Mouse (Mus musculus) G1E-ER4 (cell line): Measurements from ENCODE around the gene Krtap9-3. TPM values are rescaled to one million over a fixed set of nuclear protein-coding genes. Genes with fewer than 3 reads are reported as not detected.

Source experiments
- GATA1 ChIP-seq: IDR thresholded peaks from one replicate; pipeline ENCODE4 v1.8.0; 2012; ENCODE audit warnings: low read length, inconsistent platforms
- polyA plus RNA-seq: library from polyadenylated mRNA; stranded (reverse); fragments of >175 nt; gene quantifications from 2 replicates; pipeline ENCODE4 v1.2.3, GENCODE M21; 2012

Krtap9-3 gene
- polyA plus RNA-seq, 1 experiment = not detected

DNA sequence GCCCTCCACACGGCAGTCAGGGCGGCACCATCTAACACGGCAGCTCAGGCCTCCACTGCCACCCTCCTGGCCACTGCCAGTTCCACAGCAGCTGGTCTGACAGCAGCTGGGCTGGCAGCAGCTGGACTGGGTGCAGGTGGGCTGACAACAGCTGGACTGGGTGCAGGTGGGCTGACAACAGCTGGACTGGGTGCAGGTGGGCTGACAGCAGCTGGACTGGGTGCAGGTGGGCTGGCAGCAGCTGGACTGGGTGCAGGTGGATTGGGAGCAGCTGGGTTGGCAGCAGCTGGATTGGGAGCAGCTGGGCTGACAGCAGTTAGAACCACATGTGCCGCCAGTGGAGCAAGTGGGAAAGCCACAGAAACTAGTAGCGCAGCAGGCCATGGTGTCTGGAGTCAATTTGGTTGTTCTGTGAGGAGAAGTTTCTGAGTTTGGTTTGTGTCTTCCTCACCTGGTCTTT is 14.6 kb downstream of the Krtap9-3 start, which contains the start of gene Krtap1-4:
Gene Krtap1-4 (minus strand): TSS at position 410 of the 460 bp plus-strand sequence.
- no peak for TF ChIP-seq GATA1

DNA sequence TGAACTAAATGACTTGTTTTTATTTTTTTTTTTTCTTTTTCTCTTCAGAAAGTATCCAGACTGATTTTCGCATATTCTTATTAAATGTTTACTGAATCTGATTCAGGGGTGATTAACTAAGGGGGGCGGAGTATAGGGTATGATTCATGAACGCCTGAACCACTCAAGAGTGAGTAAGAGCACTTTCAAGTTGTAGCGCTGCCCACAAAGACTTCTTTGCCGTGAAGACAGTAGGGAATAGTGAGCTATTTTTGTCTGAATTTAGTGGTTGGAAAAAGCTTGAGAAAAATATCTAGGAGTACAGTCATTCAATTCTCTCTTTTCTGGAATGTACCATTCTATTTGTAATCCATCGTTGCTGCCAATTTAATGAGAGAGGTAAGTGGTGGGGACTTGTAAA is 16.3 kb downstream of the Krtap9-3 start:
- TF ChIP-seq GATA1 = no peak

GRCm38 (mm10) chr11:99581051-99581450 is 16.9 kb downstream of the Krtap9-3 start:
- TF ChIP-seq GATA1 = no peak

- no peak for TF ChIP-seq GATA1
Measured at GRCm38 (mm10) chr11:99580636-99581035, 17.3 kb downstream of the Krtap9-3 start, which contains the start of gene Krtap1-5. Gene Krtap1-5, minus strand, starts transcription at chr11:99581016.

GRCm38 (mm10) chr11:99574106-99574505 is 23.8 kb downstream of the Krtap9-3 start:
- TF ChIP-seq GATA1 = no peak

- no peak for TF ChIP-seq GATA1
Measured at GRCm38 (mm10) chr11:99573164-99573563, 24.7 kb downstream of the Krtap9-3 start.

- TF ChIP-seq GATA1 = no peak
Measured at GRCm38 (mm10) chr11:99566530-99566929, 31.4 kb downstream of the Krtap9-3 start, which contains the start of gene Krtap3-1. Gene Krtap3-1, minus strand, starts transcription at chr11:99566630.

DNA sequence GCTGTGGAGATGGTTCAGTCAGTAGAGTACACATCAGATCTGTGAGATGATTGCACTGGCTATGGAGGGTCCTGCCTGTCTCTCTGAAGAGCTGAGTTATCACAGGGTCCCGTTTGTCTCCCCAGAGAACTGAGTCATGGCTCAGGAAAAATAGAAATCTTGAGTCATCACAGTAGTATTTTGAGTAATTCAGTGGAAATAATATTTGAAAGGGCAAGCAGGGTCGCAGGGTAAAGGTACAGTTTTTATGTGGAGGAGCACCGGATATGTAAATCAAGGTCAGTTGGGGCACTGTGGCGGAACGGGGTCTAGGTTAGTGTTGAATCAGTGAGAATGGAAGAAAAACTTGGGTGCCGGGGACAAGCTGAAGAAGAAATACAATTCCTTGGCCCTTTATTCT is 35.3 kb downstream of the Krtap9-3 start:
- no peak for TF ChIP-seq GATA1

DNA sequence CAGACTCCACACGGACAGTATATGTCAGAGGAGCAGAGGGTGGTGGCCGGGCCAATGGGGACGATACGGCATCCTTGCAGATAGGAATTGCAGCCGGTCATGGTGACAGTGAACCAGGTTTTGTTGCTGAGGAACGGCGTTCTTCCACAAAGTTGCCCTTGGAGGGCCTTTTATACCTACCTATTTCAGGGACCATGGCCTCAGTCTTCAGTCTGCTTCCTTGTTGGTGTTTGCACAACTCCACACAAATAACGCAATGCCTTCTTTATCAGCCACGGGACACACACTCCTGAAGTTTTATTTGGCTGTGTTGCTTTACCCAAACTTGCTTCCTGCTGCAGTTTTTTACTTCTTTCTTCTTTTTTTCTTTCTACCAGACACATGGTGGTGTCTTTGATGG is 38.5 kb downstream of the Krtap9-3 start, which contains the start of gene Gm11939:
Gene Gm11939 (minus strand): TSS at position 101 of the 400 bp plus-strand sequence.
- TF ChIP-seq GATA1 = no peak

DNA sequence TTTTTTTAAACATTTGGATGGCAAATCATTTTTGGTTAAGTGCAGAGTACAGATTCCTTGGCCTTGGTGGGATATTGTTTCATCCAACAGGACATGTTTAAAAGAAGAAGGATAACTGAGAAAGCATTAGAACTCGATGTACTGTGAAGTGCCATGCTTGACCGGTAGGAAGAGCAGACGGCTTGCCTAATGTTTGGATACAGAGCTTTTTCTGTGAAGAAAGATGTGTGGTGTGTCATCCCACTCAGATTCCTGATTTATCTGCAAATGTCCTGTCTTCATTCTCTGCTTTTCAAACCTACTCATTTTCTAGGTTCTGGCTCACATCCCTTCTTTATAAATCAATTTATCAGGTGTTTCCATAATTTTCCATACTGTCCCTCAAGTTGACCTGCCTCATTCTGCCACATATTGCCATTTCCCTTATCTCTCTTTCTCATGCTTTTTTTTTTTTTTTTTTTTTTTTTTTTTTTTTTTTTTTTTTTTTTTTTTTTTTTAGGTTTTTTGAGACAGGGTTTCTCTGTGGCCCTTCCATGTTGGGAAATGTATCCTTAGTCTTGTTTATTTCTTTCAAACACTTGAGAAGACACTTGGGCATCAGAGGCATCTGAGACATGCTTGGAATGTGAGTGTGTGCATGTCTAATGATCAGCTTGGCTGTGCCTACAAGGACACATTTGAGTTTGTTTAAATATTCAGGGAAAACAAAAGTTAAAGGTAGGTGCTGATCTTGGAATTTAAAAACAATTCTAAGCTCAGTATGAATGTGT is 39.7 kb downstream of the Krtap9-3 start:
- TF ChIP-seq GATA1 = no peak

DNA sequence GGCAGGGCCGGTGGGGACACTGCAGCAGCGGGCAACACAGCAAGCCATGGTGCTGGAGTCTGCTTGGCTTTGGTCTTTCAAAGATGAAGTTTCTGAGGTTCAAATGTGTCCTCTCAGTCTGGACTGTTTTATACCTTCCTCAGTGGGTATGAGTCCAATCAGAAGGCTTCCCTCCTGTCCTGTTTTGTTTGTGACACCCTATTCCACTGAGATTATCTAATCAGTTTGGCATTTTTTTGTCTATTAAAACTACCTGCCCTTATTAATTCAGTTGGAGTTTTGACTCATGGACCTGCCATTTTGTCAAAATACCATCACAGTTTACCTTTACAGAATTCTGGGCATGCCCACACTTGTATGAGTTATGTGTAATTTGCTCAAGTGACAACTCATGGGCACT is 41.2 kb downstream of the Krtap9-3 start, which contains the start of gene Krtap3-2:
Gene Krtap3-2 (minus strand): TSS at position 101 of the 400 bp plus-strand sequence.
- TF ChIP-seq GATA1 = no peak

DNA sequence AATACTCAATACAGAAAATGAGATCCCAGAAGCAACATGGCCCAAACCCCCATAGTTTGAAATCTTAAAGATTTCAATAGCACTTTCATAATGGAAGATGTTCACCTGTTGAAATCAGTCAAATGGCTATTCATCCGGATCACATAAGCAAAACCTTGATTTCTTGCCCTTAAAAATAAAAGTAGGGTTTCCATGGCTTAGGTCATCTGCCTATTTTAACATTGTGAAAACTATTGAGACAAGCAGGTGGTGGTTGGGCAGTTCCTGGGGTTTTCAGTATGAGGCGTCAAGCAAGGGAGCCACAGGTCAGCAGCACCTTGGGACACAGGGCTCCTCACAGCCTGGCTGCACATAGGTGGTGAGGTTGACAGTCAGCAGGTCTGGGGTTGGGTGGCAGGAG is 41.7 kb downstream of the Krtap9-3 start:
- TF ChIP-seq GATA1 = no peak

GRCm38 (mm10) chr11:99550765-99551164 is 47.1 kb downstream of the Krtap9-3 start, which contains the start of gene Krtap3-3:
Gene Krtap3-3, minus strand, starts transcription at chr11:99550865.
- no peak for TF ChIP-seq GATA1

GRCm38 (mm10) chr11:99547892-99548291 is 50.0 kb downstream of the Krtap9-3 start:
- no peak for TF ChIP-seq GATA1

Other genes starting within 250 kb of the Krtap9-3 start
- gene Krt27, start 247.0 kb downstream of the Krtap9-3 start, polyA plus RNA-seq = not detected in 2 replicates
- not detected in 2 replicates for gene Krt28, start 223.2 kb downstream of the Krtap9-3 start, polyA plus RNA-seq
- gene Krt10, start 208.7 kb downstream of the Krtap9-3 start, polyA plus RNA-seq = 7.4 and 9.6 TPM in 2 replicates
- 0.03 TPM in 1 of 2 replicates, not detected in the other for gene Krt12, start 175.8 kb downstream of the Krtap9-3 start, polyA plus RNA-seq
- not detected in 2 replicates for gene Krt20, start 160.0 kb downstream of the Krtap9-3 start, polyA plus RNA-seq
- gene Krt23, start 105.0 kb downstream of the Krtap9-3 start, polyA plus RNA-seq = not detected in 2 replicates
- gene Krt39, start 76.8 kb downstream of the Krtap9-3 start, polyA plus RNA-seq = not detected in 2 replicates
- not detected in 2 replicates for gene Krt40, start 54.9 kb downstream of the Krtap9-3 start, polyA plus RNA-seq
- gene Krtap3-3, start 47.2 kb downstream of the Krtap9-3 start, polyA plus RNA-seq = not detected in 2 replicates
- not detected in 2 replicates for gene Krtap3-2, start 41.3 kb downstream of the Krtap9-3 start, polyA plus RNA-seq
- not detected in 2 replicates for gene Gm11939, start 38.6 kb downstream of the Krtap9-3 start, polyA plus RNA-seq
- gene Krtap3-1, start 31.5 kb downstream of the Krtap9-3 start, polyA plus RNA-seq = not detected in 2 replicates
- gene Krtap1-5, start 17.1 kb downstream of the Krtap9-3 start, polyA plus RNA-seq = not detected in 2 replicates
- not detected in 2 replicates for gene Krtap1-4, start 14.5 kb downstream of the Krtap9-3 start, polyA plus RNA-seq
- not detected in 2 replicates for gene Krtap1-3, start 6.8 kb downstream of the Krtap9-3 start, polyA plus RNA-seq
- not detected in 2 replicates for gene Gm11938, start 5.2 kb upstream of the Krtap9-3 start, polyA plus RNA-seq
- gene Gm11937, start 12.1 kb upstream of the Krtap9-3 start, polyA plus RNA-seq = not detected in 2 replicates
- gene Krtap2-4, start 16.7 kb upstream of the Krtap9-3 start, polyA plus RNA-seq = not detected in 2 replicates
- not detected in 2 replicates for gene Gm11562, start 22.3 kb upstream of the Krtap9-3 start, polyA plus RNA-seq
- not detected in 2 replicates for gene Krtap4-1, start 30.1 kb upstream of the Krtap9-3 start, polyA plus RNA-seq
- not detected in 2 replicates for gene Krtap4-2, start 37.0 kb upstream of the Krtap9-3 start, polyA plus RNA-seq
- not detected in 2 replicates for gene Krtap4-7, start 46.0 kb upstream of the Krtap9-3 start, polyA plus RNA-seq
- not detected in 2 replicates for gene Gm11555, start 52.1 kb upstream of the Krtap9-3 start, polyA plus RNA-seq
- gene Gm11563, start 60.9 kb upstream of the Krtap9-3 start, polyA plus RNA-seq = not detected in 2 replicates
- not detected in 2 replicates for gene Krtap4-6, start 67.9 kb upstream of the Krtap9-3 start, polyA plus RNA-seq
- not detected in 2 replicates for gene Gm14190, start 92.6 kb upstream of the Krtap9-3 start, polyA plus RNA-seq
- gene Gm14180, start 136.2 kb upstream of the Krtap9-3 start, polyA plus RNA-seq = not detected in 2 replicates
- not detected in 2 replicates for gene Gm11595, start 174.8 kb upstream of the Krtap9-3 start, polyA plus RNA-seq
- gene Krtap4-8, start 182.6 kb upstream of the Krtap9-3 start, polyA plus RNA-seq = not detected in 2 replicates
- gene Krtap4-9, start 187.1 kb upstream of the Krtap9-3 start, polyA plus RNA-seq = not detected in 2 replicates
- not detected in 2 replicates for gene Gm11596, start 195.4 kb upstream of the Krtap9-3 start, polyA plus RNA-seq
- not detected in 2 replicates for gene Gm11569, start 200.8 kb upstream of the Krtap9-3 start, polyA plus RNA-seq
- gene Gm11554, start 206.3 kb upstream of the Krtap9-3 start, polyA plus RNA-seq = not detected in 2 replicates
- not detected in 2 replicates for gene Krtap4-13, start 211.8 kb upstream of the Krtap9-3 start, polyA plus RNA-seq
- not detected in 2 replicates for gene Gm11564, start 217.6 kb upstream of the Krtap9-3 start, polyA plus RNA-seq
- not detected in 2 replicates for gene 2300003K06Rik, start 240.0 kb upstream of the Krtap9-3 start, polyA plus RNA-seq